27 mouse cellular contexts compared by ENCODE assay signal in the genomic region with DNA sequence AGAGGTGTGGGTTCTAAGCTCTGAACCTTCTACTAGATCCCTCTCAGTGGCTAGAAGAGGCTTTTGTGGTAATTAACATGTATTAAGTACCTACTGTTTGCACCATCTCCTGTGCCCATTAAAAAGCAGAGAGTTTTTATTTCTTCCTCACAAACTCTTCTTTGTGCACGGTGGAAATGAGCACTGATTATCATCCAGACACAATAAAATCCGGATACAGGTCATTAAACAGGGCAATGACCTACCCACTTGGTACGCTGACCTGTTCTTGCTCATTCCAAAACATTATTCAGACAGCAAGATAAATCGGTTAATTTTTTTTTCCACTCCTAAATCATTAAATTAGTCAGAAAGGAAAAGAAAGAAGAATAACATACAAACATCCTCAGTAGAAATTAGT.
DNase-seq lines count a peak whose midpoint lies in the region; ATAC-seq lines count a peak whose summit lies in the region.
"Had no signal": no experiment of that assay in that cellular context is flagged by ENCODE, and none has a peak within 500 bp of the region (broad histone marks: within the 10 kb centered on the region; RNA-seq: fewer than 3 reads in every experiment).

No protein-coding gene starts in this region.

- 59% methylated on average over 4 of the region's 4 CpGs for WGBS in forebrain, embryonic 10.5 days
- 41% methylated on average over 4 of the region's 4 CpGs for WGBS in forebrain, embryonic 15.5 days
- whole genome bisulfite sequencing in kidney, embryonic 15.5 days = 5% methylated on average over 4 of the region's 4 CpGs
- 66% methylated on average over 4 of the region's 4 CpGs for WGBS in embryonic facial prominence, embryonic 15.5 days
- WGBS in midbrain, embryonic 10.5 days = 62% methylated on average over 4 of the region's 4 CpGs

- H3K9me3 ChIP-seq in forebrain, embryonic 10.5 days = no peaks in the 10 kb centered on the region
- H3K9me3 ChIP-seq in forebrain, embryonic 15.5 days = no peaks in the 10 kb centered on the region
- H3K9me3 ChIP-seq in kidney, embryonic 15.5 days (replicated peaks) = no peaks in the 10 kb centered on the region
- no peaks in the 10 kb centered on the region for H3K9me3 ChIP-seq in embryonic facial prominence, embryonic 15.5 days (replicated peaks)
- no peaks in the 10 kb centered on the region for H3K9me3 ChIP-seq in midbrain, embryonic 10.5 days (replicated peaks)
- H3K9me3 ChIP-seq: embryonic facial prominence, embryonic 12.5 days; forebrain, embryonic 13.5 days; G1E; heart, embryonic 15.5 days had no signal

- no peaks in the 10 kb centered on the region for H3K36me3 ChIP-seq in forebrain, embryonic 10.5 days (replicated peaks)
- H3K36me3 ChIP-seq in forebrain, embryonic 15.5 days = no peaks in the 10 kb centered on the region
- no peaks in the 10 kb centered on the region for H3K36me3 ChIP-seq in kidney, embryonic 15.5 days
- no peaks in the 10 kb centered on the region for H3K36me3 ChIP-seq in embryonic facial prominence, embryonic 15.5 days
- no peaks in the 10 kb centered on the region for H3K36me3 ChIP-seq in midbrain, embryonic 10.5 days
- H3K36me3 ChIP-seq: embryonic facial prominence, embryonic 12.5 days; G1E; heart, embryonic 15.5 days had no signal

- H3K27me3 ChIP-seq in forebrain, embryonic 10.5 days (ENCODE audit: poor library complexity, severe bottlenecking) = peaks cover 18% of the 10 kb centered on the region; the same call in 1 of the 2 replicates
- no peaks in the 10 kb centered on the region for H3K27me3 ChIP-seq in forebrain, embryonic 15.5 days
- H3K27me3 ChIP-seq in kidney, embryonic 15.5 days = no peaks in the 10 kb centered on the region
- H3K27me3 ChIP-seq in embryonic facial prominence, embryonic 15.5 days = no peaks in the 10 kb centered on the region
- H3K27me3 ChIP-seq in midbrain, embryonic 10.5 days (ENCODE audit: low read depth, poor library complexity, severe bottlenecking) = peaks cover 59% of the 10 kb centered on the region
- H3K27me3 ChIP-seq: embryonic facial prominence, embryonic 12.5 days; forebrain, embryonic 13.5 days; heart, embryonic 15.5 days had no signal

- no peak overlapping the region for H3K4me2 ChIP-seq in forebrain, embryonic 15.5 days (replicated peaks)
- H3K4me2 ChIP-seq in kidney, embryonic 15.5 days = no peak overlapping the region
- no peak overlapping the region for H3K4me2 ChIP-seq in embryonic facial prominence, embryonic 15.5 days (replicated peaks)
- H3K4me2 ChIP-seq: embryonic facial prominence, embryonic 12.5 days; forebrain, embryonic 13.5 days; heart, embryonic 15.5 days; midbrain, embryonic 11.5 days had no signal

- no peak overlapping the region for H3K4me3 ChIP-seq in forebrain, embryonic 10.5 days
- no peak overlapping the region for H3K4me3 ChIP-seq in forebrain, embryonic 15.5 days
- no peak overlapping the region for H3K4me3 ChIP-seq in kidney, embryonic 15.5 days (replicated peaks)
- no peak overlapping the region for H3K4me3 ChIP-seq in embryonic facial prominence, embryonic 15.5 days (replicated peaks)
- no peak overlapping the region for H3K4me3 ChIP-seq in midbrain, embryonic 10.5 days
- H3K4me3 ChIP-seq: embryonic facial prominence, embryonic 12.5 days; forebrain, embryonic 13.5 days; heart, adult 2 months; heart, embryonic 15.5 days had no signal

- H3K4me1 ChIP-seq in forebrain, embryonic 10.5 days = peaks cover 83% of the 10 kb centered on the region
- H3K4me1 ChIP-seq in forebrain, embryonic 15.5 days = peaks cover 29% of the 10 kb centered on the region
- peaks cover 85% of the 10 kb centered on the region for H3K4me1 ChIP-seq in kidney, embryonic 15.5 days
- H3K4me1 ChIP-seq in embryonic facial prominence, embryonic 15.5 days = peaks cover 85% of the 10 kb centered on the region
- peaks cover 76% of the 10 kb centered on the region for H3K4me1 ChIP-seq in midbrain, embryonic 10.5 days

- no peak for ATAC-seq in forebrain, embryonic 15.5 days (replicated peaks)
- no peak for ATAC-seq in kidney, embryonic 15.5 days (replicated peaks; ENCODE audit: low FRiP score)
- ATAC-seq in embryonic facial prominence, embryonic 15.5 days (ENCODE audit: insufficient number of reproducible peaks, low FRiP score, low TSS enrichment, low read depth) = no peak
- ATAC-seq: forebrain, embryonic 13.5 days; hindbrain, embryonic 16.5 days; midbrain, embryonic 16.5 days had no signal

- DNase-seq in forebrain, embryonic 10.5 days (ENCODE audit: extremely low spot score, low spot score) = no peak
- no peak for DNase-seq in kidney, postnatal 14 days
- DNase-seq in Muller cell, postnatal 12 days (ENCODE audit: inconsistent ontology term) = peak; percentile 43
- no peak for DNase-seq in thymus, postnatal 14 days
- no peak for DNase-seq in midbrain, embryonic 10.5 days (ENCODE audit: low spot score)
- DNase-seq: adrenal gland, postnatal 14 days; cerebellum, adult 11 months; cerebellum, adult 9-10 months; cerebellum, postnatal 36 days; gastrocnemius, postnatal 36 days; heart, adult 2 months; heart, postnatal 36 days; kidney, adult 8-10 months; kidney, postnatal 4 days; liver; lung, adult 2 months had no signal

- H3K9ac ChIP-seq in forebrain, embryonic 15.5 days (replicated peaks) = no peak overlapping the region
- H3K9ac ChIP-seq in kidney, embryonic 15.5 days = no peak overlapping the region
- H3K9ac ChIP-seq in embryonic facial prominence, embryonic 15.5 days = no peak overlapping the region
- H3K9ac ChIP-seq: embryonic facial prominence, embryonic 12.5 days; forebrain, embryonic 13.5 days; heart, embryonic 15.5 days; liver, embryonic 14.5 days had no signal

- H3K27ac ChIP-seq in forebrain, embryonic 10.5 days = 0 out of 2 replicates have a peak overlapping the region, but pooled peaks have one; percentile 1
- H3K27ac ChIP-seq in forebrain, embryonic 15.5 days (replicated peaks) = no peak overlapping the region
- H3K27ac ChIP-seq in kidney, embryonic 15.5 days = peak overlapping the region; percentile 67
- 0 out of 2 replicates have a peak overlapping the region, but pooled peaks have one; percentile 30 for H3K27ac ChIP-seq in embryonic facial prominence, embryonic 15.5 days (replicated peaks)
- no peak overlapping the region for H3K27ac ChIP-seq in midbrain, embryonic 10.5 days (replicated peaks)
- H3K27ac ChIP-seq: embryonic facial prominence, embryonic 12.5 days; forebrain, embryonic 13.5 days; heart, adult 2 months; heart, embryonic 15.5 days; liver, embryonic 14.5 days had no signal

Comparison
In these comparisons a context has a peak if more than half of its experiments do, and no peak if none do; other contexts are left out.
1. H3K27ac ChIP-seq: peak in forebrain, embryonic 10.5 days (single experiment), kidney, embryonic 15.5 days (single experiment) and embryonic facial prominence, embryonic 15.5 days (single experiment); none in forebrain, embryonic 15.5 days (single experiment) and midbrain, embryonic 10.5 days (single experiment).